Mouse (Mus musculus): ENCODE data around the gene Rnf145. TPM values are rescaled to one million over a fixed set of nuclear protein-coding genes. Genes with fewer than 3 reads are reported as not detected.

Gene Rnf145
- total RNA-seq, 2 experiments from 2014 or later: 93.7 to 110 TPM

- DNase-seq (ENCODE audit: low spot score in 2 of 2): no peak
These were observed 14.6 kb upstream of the Rnf145 start for GRCm38 (mm10) chr11:44504146-44504545.

GRCm38 (mm10) chr11:44504761-44505160, 14.0 kb upstream of the Rnf145 start:
- intact Hi-C loops (cut with DNase I): no loop called here
- no peak for DNase-seq (ENCODE audit: low spot score in 2 of 2)

More at GRCm38 (mm10) chr11:44504146-44504545, 14.6 kb upstream of the Rnf145 start:
- intact Hi-C loops (cut with DNase I): no loop called here

- DNase-seq (ENCODE audit: low spot score in 2 of 2): no peak
- intact Hi-C loops (cut with DNase I): no loop called here
These were observed 9.9 kb upstream of the Rnf145 start for GRCm38 (mm10) chr11:44508876-44509275.

- intact Hi-C loops (cut with DNase I): no loop called here
- no peak for DNase-seq (ENCODE audit: low spot score in 2 of 2)
These were observed 8.9 kb upstream of the Rnf145 start for GRCm38 (mm10) chr11:44509906-44510305.

- intact Hi-C loops (cut with DNase I): no loop called here
- no peak for DNase-seq (ENCODE audit: low spot score in 2 of 2)
These were observed 8.4 kb upstream of the Rnf145 start for GRCm38 (mm10) chr11:44510371-44510770.

GRCm38 (mm10) chr11:44512044-44513025, 6.4 kb upstream of the Rnf145 start:
- intact Hi-C loops (cut with DNase I): no loop called here
- DNase-seq (ENCODE audit: low spot score in 2 of 2): peak in 1 of 2 experiments; percentile 46

- intact Hi-C loops (cut with DNase I): no loop called here
- DNase-seq (ENCODE audit: low spot score in 2 of 2): no peak
These were observed 5.7 kb upstream of the Rnf145 start for GRCm38 (mm10) chr11:44513026-44513422.

- intact Hi-C loops (cut with DNase I): no loop called here
- DNase-seq (ENCODE audit: low spot score in 2 of 2): no peak
These were observed 4.1 kb upstream of the Rnf145 start for GRCm38 (mm10) chr11:44514666-44515065.

- intact Hi-C loops (cut with DNase I): no loop called here
- no peak for DNase-seq (ENCODE audit: low spot score in 2 of 2)
These were observed 2.4 kb upstream of the Rnf145 start for GRCm38 (mm10) chr11:44516362-44516761.

GRCm38 (mm10) chr11:44517561-44518280, 1.0 kb upstream of the Rnf145 start:
- intact Hi-C loops (cut with DNase I): loop anchor here (1.0 kb wide), 1 partner anchor 47 kb away; the partner anchor contains the start of gene Ublcp1
- DNase-seq (ENCODE audit: low spot score in 2 of 2): no peak

GRCm38 (mm10) chr11:44519096-44519949, 559 bp downstream of the Rnf145 start:
- intact Hi-C loops (cut with DNase I): no loop called here
- peak in 1 of 2 experiments; percentile 32 for DNase-seq (ENCODE audit: low spot score in 2 of 2)

- intact Hi-C loops (cut with DNase I): no loop called here
These were observed 1.4 kb downstream of the Rnf145 start for GRCm38 (mm10) chr11:44519950-44520761.

GRCm38 (mm10) chr11:44522594-44522993, 3.8 kb downstream of the Rnf145 start:
- no peak for DNase-seq (ENCODE audit: low spot score in 2 of 2)
- intact Hi-C loops (cut with DNase I): no loop called here

More at GRCm38 (mm10) chr11:44519950-44520761, 1.4 kb downstream of the Rnf145 start:
- peak; percentile 67 to 82 for DNase-seq (ENCODE audit: low spot score in 2 of 2)

- DNase-seq (ENCODE audit: low spot score in 2 of 2): no peak
These were observed 7.0 kb downstream of the Rnf145 start for GRCm38 (mm10) chr11:44525765-44526164.

GRCm38 (mm10) chr11:44526654-44527263, 8.0 kb downstream of the Rnf145 start:
- intact Hi-C loops (cut with DNase I): no loop called here
- DNase-seq (ENCODE audit: low spot score in 2 of 2): no peak

More at GRCm38 (mm10) chr11:44525765-44526164, 7.0 kb downstream of the Rnf145 start:
- intact Hi-C loops (cut with DNase I): no loop called here

- intact Hi-C loops (cut with DNase I): no loop called here
These were observed 9.9 kb downstream of the Rnf145 start for GRCm38 (mm10) chr11:44528560-44529199.

GRCm38 (mm10) chr11:44529200-44529599, 10.4 kb downstream of the Rnf145 start:
- intact Hi-C loops (cut with DNase I): no loop called here
- no peak for DNase-seq (ENCODE audit: low spot score in 2 of 2)

More at GRCm38 (mm10) chr11:44528560-44529199, 9.9 kb downstream of the Rnf145 start:
- no peak for DNase-seq (ENCODE audit: low spot score in 2 of 2)

- intact Hi-C loops (cut with DNase I): no loop called here
- DNase-seq (ENCODE audit: low spot score in 2 of 2): no peak
These were observed 11.0 kb downstream of the Rnf145 start for GRCm38 (mm10) chr11:44529716-44530115.
